Mouse (Mus musculus) central nervous system, embryonic 11.5 days (tissue): Measurements from ENCODE around the gene Trf. TPM values are rescaled to one million over a fixed set of nuclear protein-coding genes. Genes with fewer than 3 reads are reported as not detected.

Experiments used
- polyA plus RNA-seq: library from polyadenylated mRNA; depleted of rRNA; stranded (reverse); fragments of >200 nt; gene quantifications from 2 replicates; pipeline ENCODE4 v1.2.3, GENCODE M21; 2012; rRNA removed

Gene Trf
- polyA plus RNA-seq = 53.0 and 123 TPM in 2 replicates

GRCm38 (mm10) chr9:103230151-103230951, at the start of gene Trf, which contains the start of gene Gm20425:
TSS of gene Trf (minus strand) at chr9:103230444.
TSS of gene Gm20425 (minus strand) at chr9:103230307.

GRCm38 (mm10) chr9:103201561-103202260, 28.5 kb downstream of the Trf start, which contains the start of gene Srprb:
TSS of gene Srprb (minus strand) at chr9:103202137.

Other genes with a start within 250 kb of the Trf start
- 0.56 and 1.2 TPM in 2 replicates for gene Slco2a1, start 241.7 kb downstream of the Trf start, polyA plus RNA-seq
- gene Rab6b, start 118.7 kb downstream of the Trf start, polyA plus RNA-seq = 25.5 and 26.3 TPM in 2 replicates
- 42.8 and 55.2 TPM in 2 replicates for gene Srprb, start 28.3 kb downstream of the Trf start, polyA plus RNA-seq
- not detected in 2 replicates for gene Gm20425, start 137 bp downstream of the Trf start, polyA plus RNA-seq
- gene 1300017J02Rik, start 74.6 kb upstream of the Trf start, polyA plus RNA-seq = 4.1 and 4.9 TPM in 2 replicates
- 108 and 145 TPM in 2 replicates for gene Topbp1, start 74.8 kb upstream of the Trf start, polyA plus RNA-seq
- 126 and 132 TPM in 2 replicates for gene Cdv3, start 135.4 kb upstream of the Trf start, polyA plus RNA-seq
- gene Bfsp2, start 250.0 kb upstream of the Trf start, polyA plus RNA-seq = 0.99 and 1.2 TPM in 2 replicates